Mouse (Mus musculus) 3T3-L1 (cell line): ENCODE measurements around the gene Samd4.

Experiments
- DNase-seq: peaks from one replicate; pipeline ENCODE4 v3.0.0-alpha.2; 2015; ENCODE audit warnings: low read depth, low spot score

Gene Samd4

GRCm38 (mm10) chr14:46955109-46955508 lies 72.5 kb downstream of the Samd4 start:
- no peak for DNase-seq

DNA sequence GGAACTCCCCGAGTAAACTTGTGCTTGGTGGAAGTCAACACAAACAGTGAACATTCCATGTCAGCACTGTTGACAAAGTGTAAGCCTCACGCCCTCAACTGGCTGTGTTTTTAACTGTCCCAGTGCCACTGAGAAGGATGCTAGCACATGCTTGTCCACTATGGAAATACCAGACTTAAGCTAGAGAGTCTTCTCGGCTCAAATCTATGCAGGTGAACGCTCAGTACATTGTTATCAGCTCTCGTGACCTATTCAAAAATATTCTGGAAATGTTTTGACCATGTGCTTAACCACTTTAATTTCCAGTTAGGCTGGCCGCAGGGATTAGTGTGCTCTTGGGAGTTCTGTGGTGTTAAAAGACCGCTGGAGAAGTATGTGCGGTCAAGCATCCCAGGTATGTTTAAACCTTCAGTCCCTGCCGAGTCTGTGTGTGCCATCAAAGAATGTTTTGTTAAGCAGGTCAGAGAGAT lies 73.0 kb downstream of the Samd4 start:
- no peak for DNase-seq

GRCm38 (mm10) chr14:46956121-46956520 lies 73.5 kb downstream of the Samd4 start:
- no peak for DNase-seq

GRCm38 (mm10) chr14:46959166-46959721 lies 76.6 kb downstream of the Samd4 start:
- DNase-seq = no peak

- DNase-seq = no peak
Measured at GRCm38 (mm10) chr14:46959831-46960230, 77.2 kb downstream of the Samd4 start.

DNA sequence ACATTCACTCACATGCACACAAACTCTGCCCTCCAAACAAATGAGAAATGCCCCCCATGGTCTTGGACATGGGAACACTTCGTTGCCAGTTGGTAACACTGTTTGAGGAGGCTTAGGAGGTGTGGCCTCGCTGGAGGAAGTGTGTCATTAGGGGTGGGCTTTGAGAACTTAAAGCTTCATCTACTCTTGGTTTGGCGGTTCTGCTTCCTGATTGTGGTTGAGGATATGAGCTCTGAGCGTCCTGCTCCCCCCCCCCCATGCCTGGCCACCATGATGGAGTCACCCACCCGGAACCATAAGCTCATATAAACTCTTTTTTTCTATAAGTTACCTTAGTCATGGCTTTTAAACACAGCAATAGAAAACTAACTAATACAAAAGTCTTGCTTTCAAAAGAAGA lies 80.2 kb downstream of the Samd4 start:
- DNase-seq = no peak

DNA sequence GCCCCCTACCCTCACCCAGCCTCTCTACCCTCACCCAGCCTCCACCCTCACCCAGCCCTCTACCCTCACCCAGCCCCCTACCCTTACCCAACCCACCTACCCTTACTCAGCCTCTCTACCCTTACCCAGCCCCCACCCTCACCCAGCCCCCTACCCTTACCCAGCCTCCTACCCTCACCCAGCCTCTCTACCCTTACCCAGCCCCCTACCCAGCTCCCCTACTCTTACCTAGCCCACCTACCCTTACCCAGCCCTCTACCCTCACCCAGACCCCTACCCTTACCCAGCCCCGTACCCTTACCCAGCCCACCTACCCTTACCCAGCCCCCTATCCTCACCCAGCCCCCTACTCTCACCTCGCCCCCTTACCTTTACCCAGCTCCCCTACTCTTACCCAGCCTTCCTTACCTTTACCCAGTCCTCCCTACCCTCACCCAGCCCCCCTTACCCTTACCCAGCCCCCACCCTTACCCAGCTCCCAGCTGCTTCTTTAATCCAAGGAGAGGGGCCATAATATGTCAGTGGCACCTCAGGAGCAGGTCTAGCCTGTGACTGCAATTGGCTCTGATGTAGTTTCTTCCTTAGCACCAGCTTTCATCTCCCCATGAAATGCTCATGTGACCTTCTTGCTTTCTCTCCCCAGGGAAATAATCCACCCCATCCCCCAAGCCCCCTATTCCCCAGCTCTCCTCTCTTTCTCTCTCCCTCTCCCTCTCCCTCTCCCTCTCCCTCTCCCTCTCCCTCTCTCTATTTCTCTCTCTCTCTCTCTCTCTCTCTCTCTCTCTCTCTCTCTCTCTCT lies 81.6 kb downstream of the Samd4 start:
- DNase-seq = no peak

GRCm38 (mm10) chr14:46966206-46966605 lies 83.6 kb downstream of the Samd4 start:
- DNase-seq = peak; percentile 96

GRCm38 (mm10) chr14:46968046-46968445 lies 85.4 kb downstream of the Samd4 start:
- DNase-seq = no peak

- DNase-seq = peak; percentile 61
Measured at GRCm38 (mm10) chr14:46970673-46971072, 88.0 kb downstream of the Samd4 start.

DNA sequence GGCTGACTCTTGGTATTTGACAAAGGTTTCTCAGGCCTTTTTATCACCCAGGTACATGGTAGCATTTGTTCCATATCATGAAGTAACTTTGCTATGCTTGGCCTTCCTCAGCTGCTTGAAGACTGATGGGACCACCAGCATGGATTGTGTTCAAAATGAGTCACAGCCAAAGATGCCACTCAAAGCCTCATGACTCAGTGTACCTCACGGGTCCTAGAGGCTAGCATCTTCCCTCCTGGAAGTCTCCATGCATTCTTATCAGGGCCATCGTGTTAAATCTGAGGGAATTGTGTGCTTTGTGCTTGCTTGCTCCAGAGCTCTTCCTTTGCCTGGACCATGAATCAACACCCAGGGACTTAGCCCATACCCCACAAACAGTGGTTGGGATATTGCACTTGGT lies 89.1 kb downstream of the Samd4 start:
- DNase-seq = peak; percentile 53

GRCm38 (mm10) chr14:46974874-46975273 lies 92.2 kb downstream of the Samd4 start:
- DNase-seq = no peak

GRCm38 (mm10) chr14:46975969-46976368 lies 93.3 kb downstream of the Samd4 start:
- no peak for DNase-seq

DNA sequence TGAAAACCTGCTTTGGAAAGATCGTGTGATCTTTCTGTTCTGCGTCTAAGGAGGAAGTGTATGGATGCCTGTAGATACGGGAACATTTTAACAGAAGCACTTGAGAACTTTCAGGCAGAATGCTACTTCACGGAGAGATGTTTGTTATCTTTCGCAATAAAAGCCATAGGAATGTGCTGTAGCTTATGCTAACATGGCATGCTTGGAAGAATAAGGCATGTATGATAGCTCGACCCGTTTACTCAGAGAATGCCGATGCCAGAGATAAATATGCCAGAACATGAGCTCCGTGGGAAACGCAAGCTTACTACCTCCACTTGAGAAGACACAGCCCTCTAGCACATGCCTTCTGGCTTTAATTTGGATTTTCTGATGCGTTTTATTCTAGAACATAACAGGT lies 94.1 kb downstream of the Samd4 start:
- DNase-seq = no peak

DNA sequence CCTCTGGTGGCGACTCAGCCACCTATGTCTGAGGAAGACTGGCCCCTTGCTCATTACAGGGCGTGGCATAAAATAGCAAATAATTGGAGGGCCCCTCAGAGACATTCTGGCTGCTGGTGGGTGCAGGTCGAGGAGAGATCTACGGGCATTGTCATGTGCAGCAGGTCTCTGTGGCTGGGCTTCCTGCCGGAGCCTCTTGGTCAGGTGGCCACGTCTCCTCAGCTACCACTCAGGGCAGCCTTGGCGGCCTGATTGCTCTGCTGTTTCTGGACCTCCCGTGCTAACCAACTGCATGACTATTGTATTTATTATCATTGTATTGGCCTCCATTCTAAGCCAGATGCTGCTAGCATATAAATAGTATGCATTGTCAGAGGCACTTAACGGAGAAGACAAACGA lies 95.0 kb downstream of the Samd4 start:
- no peak for DNase-seq

DNA sequence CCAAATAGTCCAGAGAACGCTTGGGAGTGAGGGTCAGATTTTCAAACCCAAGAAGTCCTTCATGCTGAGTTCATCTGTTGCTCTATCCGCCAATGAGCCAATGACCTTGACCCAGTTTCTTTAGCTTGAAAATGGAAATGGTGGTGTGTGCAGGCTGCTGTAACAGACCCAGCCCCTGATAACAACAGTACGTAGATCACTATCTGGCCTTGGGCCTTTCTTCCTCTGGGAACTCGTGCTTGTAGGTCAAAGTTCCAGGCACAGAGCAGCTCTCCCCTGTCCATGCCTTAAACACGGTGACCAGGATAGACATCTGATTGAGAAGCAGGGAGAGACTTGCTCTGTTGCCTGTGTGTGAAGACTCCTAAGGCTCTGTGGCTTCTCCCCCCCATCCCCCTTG lies 96.5 kb downstream of the Samd4 start:
- DNase-seq = no peak

DNA sequence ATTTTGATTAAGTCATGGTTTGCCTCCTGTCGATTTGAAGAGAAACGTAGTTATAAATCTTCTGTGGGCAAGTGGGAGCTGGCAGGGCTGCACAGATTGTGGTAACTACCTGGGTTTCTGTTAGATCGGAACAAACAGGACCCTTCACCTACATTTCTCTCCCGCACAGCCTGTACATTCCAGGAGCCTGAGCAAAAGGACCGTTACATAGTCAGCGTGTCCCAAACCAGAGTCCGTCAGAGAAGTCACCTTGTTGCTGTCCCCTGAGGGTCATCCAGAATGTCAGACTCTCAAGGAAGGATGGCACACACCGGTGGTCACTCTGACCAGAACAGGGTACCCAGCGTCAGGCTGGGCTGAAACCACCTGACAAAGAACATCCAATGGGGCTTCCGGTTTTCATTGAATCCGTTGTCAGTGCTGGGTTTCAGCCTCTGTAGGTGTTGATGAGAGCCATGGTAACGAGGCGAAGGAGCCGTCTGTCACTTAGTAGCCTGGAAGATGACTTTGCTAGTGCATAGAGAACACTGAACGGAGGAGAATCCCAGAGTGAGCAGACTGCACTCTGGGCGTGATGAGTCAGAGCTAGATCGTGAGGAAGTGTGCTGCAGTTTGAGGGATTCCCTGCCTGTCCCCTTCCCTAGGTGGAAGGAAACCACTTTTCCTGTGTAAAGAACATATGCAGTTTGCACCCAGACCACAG lies 98.2 kb downstream of the Samd4 start:
- no peak for DNase-seq

GRCm38 (mm10) chr14:46982106-46982505 lies 99.5 kb downstream of the Samd4 start:
- DNase-seq = no peak

GRCm38 (mm10) chr14:46984542-46985125 lies 102.0 kb downstream of the Samd4 start:
- no peak for DNase-seq

GRCm38 (mm10) chr14:46989694-46990093 lies 107.0 kb downstream of the Samd4 start:
- DNase-seq = peak; percentile 94

DNA sequence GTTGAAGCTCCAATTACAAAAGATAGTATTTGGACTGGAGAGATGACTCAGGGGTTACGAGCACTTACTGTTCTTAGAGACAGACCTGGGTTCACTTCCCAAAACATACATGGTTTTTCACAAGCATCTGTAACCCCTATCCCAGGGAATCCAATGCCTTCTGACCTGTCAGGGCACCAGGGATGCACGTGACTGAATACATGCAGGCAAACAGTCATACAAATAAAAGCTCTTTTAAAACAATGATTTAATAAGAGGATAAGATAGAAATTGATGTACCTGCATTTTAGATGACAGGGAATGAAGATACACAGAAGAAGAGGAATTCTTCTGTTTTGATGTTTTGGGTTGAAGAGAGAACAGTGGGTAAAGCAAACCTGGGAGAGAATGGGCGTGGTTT lies 107.8 kb downstream of the Samd4 start:
- DNase-seq = peak; percentile 41

DNA sequence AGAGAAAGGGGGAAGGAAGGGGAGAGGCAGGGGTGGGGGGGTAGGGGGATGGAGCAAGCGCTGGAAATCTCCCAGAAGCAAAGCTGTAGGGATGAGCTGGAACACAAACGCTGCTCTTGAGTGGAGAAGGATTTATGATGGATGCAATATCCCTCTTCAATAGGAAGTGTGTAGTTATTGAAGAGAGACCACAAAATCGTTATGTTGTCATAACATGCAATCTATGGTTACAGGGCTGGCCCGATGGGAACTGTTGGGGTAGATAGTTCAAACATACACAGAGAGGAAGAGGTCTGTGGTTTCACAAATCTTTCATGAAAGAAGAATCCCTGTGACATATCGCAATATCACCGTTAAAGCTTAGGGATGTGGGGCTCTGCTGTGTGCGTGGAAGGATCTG lies 112.0 kb downstream of the Samd4 start:
- no peak for DNase-seq
